Mouse (Mus musculus) olfactory bulb, adult 2 months (tissue): ENCODE measurements at regions not wholly inside any gene's neighbourhood (a gene's known extent, or its start where the extent isn't known, plus 50 kb on each side); places are given as distances from the start of the nearest gene placed in this dataset.

Experiments
- CTCF ChIP-seq: fragments of 200-500 bp; IDR thresholded peaks from 2 replicates; pipeline ENCODE4 v1.5.1; 2012; ENCODE audit warnings: low read depth, mild to moderate bottlenecking, low read length, moderate library complexity; ENCODE audit not compliant: insufficient read depth
- POLR2A ChIP-seq: fragments of 200-500 bp; IDR thresholded peaks from 2 replicates; pipeline ENCODE4 v1.6.1; 2012; ENCODE audit warnings: mild to moderate bottlenecking, low read depth, low read length, moderate library complexity; ENCODE audit not compliant: insufficient read depth

DNA sequence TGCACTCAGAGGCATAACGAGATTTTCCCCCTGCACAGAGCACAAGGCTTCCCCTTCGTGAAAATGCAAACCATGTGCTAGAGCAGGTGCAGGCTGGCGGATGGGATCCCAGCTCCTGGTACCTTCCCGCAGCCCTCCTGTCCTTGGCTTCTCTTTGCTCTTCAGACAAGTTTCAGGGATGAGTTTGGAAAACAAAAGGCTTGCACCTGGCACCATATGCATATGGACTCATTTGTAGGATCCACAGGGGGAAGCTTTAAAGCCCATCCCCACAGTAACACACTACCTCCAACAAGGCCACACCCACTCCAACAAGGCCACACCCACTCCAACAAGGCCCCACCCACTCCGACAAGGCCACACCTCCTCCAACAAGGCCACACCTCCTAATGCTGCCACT, 663.9 kb upstream of the Gm19410 start:
- TF ChIP-seq POLR2A (no peak), CTCF (no peak)
